Mouse (Mus musculus) embryonic facial prominence, embryonic 12.5 days (tissue): ENCODE measurements at regions not wholly inside any gene's neighbourhood (a gene's known extent, or its start where the extent isn't known, plus 50 kb on each side); places are given as distances from the start of the nearest gene placed in this dataset.

Experiments
- ATAC-seq: fragments of 200-750 bp; cut with Nextera tagmentation; 2 replicates; pipeline ENCODE4 v1.8.0; 2017; ENCODE audit not compliant: insufficient number of reproducible peaks, insufficient read depth, low FRiP score, low TSS enrichment
- H3K27ac ChIP-seq: fragments of 300-500 bp; sonication (generic); 2 replicates; pipeline ENCODE4 v1.5.1; 2016; ENCODE audit warnings: mild to moderate bottlenecking
- H3K27me3 ChIP-seq: fragments of 300-500 bp; sonication (generic); 2 replicates; pipeline ENCODE4 v1.6.1; 2016; ENCODE audit warnings: mild to moderate bottlenecking, moderate library complexity
- H3K36me3 ChIP-seq: fragments of 300-500 bp; sonication (generic); 2 replicates; pipeline ENCODE4 v1.6.1; 2016; ENCODE audit warnings: mild to moderate bottlenecking
- H3K4me1 ChIP-seq: fragments of 300-500 bp; sonication (generic); 2 replicates; pipeline ENCODE4 v1.6.1; 2016
- H3K4me2 ChIP-seq: fragments of 300-500 bp; sonication (generic); replicated peaks from 2 replicates; pipeline ENCODE4 v1.6.1; 2016; ENCODE audit warnings: mild to moderate bottlenecking, moderate library complexity
- H3K4me3 ChIP-seq: fragments of 300-500 bp; sonication (generic); 2 replicates; pipeline ENCODE4 v1.5.1; 2016; ENCODE audit warnings: mild to moderate bottlenecking
- H3K9ac ChIP-seq: fragments of 300-500 bp; sonication (generic); 2 replicates; pipeline ENCODE4 v1.6.1; 2016; ENCODE audit warnings: mild to moderate bottlenecking, moderate library complexity
- H3K9me3 ChIP-seq: fragments of 300-500 bp; sonication (generic); 2 replicates; pipeline ENCODE4 v1.6.1; 2016; ENCODE audit warnings: mild to moderate bottlenecking, moderate library complexity
- WGBS: fragments of 180-500 bp; shearing (Covaris S2); methylation state at CpG from one replicate; pipeline ENCODE4 v1.1.7; 2016; 5-methylcytosine and 5-hydroxymethylcytosine counted together

DNA sequence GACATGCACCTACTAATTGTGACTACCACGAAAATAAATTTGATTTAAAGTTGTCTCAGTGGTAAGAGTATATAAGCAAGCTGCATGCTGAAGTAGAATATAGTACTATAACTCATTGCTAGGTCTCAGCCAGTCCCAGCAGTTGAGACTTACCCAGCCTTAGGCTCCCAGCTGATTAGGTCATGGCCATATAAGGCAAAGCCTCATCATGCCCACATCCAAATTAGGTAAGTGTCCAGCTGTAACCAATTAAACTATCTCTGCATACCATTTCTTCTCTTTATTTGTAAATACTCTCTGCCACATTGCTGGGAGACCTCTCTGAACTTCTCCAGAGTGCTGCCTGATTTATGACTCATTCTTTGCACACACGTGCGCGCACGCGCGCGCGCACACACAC is 347.9 kb upstream of the Nudt12 start:
- Histone ChIP-seq H3K4me1 (no peaks in the 10 kb centered on the region; the same call in 1 of the 2 replicates), H3K9ac (no peak overlapping the region), H3K4me2 (no peak overlapping the region), H3K27me3 (no peaks in the 10 kb centered on the region), H3K36me3 (no peaks in the 10 kb centered on the region), H3K9me3 (no peaks in the 10 kb centered on the region), H3K27ac (no peak overlapping the region), H3K4me3 (no peak overlapping the region)
- 82% methylated on average over 9 of the region's 9 CpGs for WGBS
- ATAC-seq: no peak

DNA sequence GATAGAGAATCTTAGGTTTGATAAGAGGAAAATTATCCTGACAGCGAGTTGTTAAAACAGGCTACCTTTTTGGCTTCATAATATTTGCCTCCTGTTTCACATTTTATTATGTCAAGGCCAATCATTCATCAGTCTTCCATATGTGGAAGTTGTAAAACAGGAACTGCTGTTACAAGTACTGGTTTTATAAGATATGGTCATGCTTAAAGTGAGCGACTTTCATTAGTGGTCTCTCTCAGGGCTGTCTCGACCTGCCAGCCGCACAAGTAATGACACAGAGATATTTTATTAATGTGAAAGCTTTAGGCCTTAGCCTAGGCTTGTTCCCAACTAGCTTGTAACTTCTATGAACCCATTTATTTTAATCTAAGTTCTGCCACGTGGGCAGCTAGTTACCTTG is 346.3 kb upstream of the Nudt12 start:
- no peak for ATAC-seq
- Histone ChIP-seq H3K27me3 (no peaks in the 10 kb centered on the region), H3K36me3 (no peaks in the 10 kb centered on the region), H3K4me3 (no peak overlapping the region), H3K9ac (no peak overlapping the region), H3K27ac (no peak overlapping the region), H3K4me2 (no peak overlapping the region), H3K4me1 (no peaks in the 10 kb centered on the region; the same call in 1 of the 2 replicates), H3K9me3 (no peaks in the 10 kb centered on the region)
- 63% methylated on average over 5 of the region's 5 CpGs for whole genome bisulfite sequencing

DNA sequence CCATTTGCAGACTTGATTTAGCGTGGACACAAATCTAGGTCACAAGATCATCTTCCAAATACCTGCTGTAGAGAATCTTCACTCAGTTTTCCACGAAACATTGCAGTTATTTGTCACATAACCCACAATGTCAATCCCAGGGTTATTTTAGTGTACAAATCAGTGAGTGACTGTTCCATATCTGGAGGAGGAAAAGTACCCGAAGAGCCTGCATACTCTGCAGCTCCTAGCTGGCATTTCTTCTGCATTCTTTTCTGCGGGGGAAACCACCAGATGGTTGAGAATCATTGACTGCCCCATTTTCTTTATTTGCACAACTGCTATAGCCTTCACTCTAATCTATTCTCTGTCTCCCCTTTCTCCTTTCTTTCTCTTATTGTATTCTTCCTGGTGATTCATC is 332.4 kb upstream of the Nudt12 start:
- Histone ChIP-seq H3K27ac (no peak overlapping the region), H3K4me3 (no peak overlapping the region), H3K9ac (no peak overlapping the region), H3K4me2 (no peak overlapping the region), H3K36me3 (no peaks in the 10 kb centered on the region), H3K4me1 (no peaks in the 10 kb centered on the region), H3K27me3 (no peaks in the 10 kb centered on the region), H3K9me3 (no peaks in the 10 kb centered on the region)
- no peak for ATAC-seq
- WGBS: 85% methylated on average over 4 of the region's 4 CpGs

DNA sequence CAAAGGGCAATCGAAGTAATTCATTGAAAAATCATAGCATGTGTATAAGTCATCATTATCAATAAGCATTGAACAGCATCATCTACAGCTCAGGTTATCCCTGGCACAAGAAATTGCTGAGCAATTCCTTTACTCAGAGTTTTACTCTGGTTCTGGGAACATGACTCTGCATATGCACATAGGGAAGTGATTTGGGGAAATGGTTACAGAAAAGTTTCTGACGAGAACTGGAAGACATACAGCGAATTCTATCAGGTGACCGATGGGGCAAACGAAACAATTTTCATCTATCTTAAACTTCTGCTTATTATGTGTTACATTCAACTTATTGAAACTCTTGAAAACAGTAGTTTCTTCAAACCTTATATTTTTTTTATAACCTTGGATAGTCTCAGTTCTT is 284.8 kb upstream of the Nudt12 start:
- 85% methylated on average over 5 of the region's 5 CpGs for WGBS
- no peak overlapping the region for H3K4me3 ChIP-seq
- H3K27me3 ChIP-seq: no peaks in the 10 kb centered on the region
- no peak overlapping the region for H3K9ac ChIP-seq
- H3K9me3 ChIP-seq: no peaks in the 10 kb centered on the region
- no peak for ATAC-seq
- H3K27ac ChIP-seq: no peak overlapping the region
- no peaks in the 10 kb centered on the region for H3K36me3 ChIP-seq
- H3K4me1 ChIP-seq: no peaks in the 10 kb centered on the region
- H3K4me2 ChIP-seq: no peak overlapping the region

DNA sequence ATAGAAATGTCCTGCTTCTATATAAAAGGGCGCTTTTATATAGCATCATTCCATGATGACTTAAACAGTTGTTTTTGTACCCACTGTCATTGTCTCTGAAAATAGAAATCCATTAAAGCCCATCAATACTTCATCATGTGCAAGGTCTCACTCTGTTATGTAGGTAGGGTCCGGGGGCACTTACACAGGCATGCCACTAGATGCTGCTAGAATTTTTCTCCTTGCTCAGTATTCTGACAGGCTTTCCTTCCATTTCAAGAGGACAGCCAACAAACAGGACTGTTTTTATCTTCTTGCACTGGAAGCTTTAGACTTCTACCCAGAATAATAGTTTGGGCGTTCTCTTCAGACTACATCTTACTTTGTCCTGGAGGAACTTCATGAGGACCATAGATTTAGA is 268.2 kb upstream of the Nudt12 start:
- WGBS: 57% methylated on average over 3 of the region's 3 CpGs
- H3K27me3 ChIP-seq: no peaks in the 10 kb centered on the region

DNA sequence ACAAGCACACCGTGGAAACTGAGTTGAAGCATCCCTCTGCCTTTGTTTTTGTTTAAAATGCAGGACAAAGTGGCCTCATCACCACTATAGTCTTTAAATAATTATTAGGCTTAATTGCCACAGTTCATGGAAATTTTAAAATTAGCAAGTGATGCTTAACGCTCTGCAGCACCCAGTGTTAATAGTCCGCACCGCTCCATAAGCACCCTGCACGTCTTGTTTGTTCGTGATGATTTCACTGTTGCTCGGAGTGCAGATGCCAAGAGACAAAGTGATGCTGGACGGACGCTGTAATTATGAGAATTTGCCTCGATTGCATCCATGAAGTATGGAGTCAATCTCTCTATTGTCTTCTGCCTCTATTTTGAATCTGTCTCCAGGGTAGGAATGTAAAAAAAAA is 266.6 kb upstream of the Nudt12 start:
- H3K4me2 ChIP-seq: no peak overlapping the region
- H3K36me3 ChIP-seq: no peaks in the 10 kb centered on the region
- H3K9ac ChIP-seq: no peak overlapping the region
- H3K9me3 ChIP-seq: no peaks in the 10 kb centered on the region
- no peaks in the 10 kb centered on the region for H3K4me1 ChIP-seq
- 70% methylated on average over 10 of the region's 10 CpGs for WGBS
- ATAC-seq: no peak
- H3K27ac ChIP-seq: no peak overlapping the region
- H3K27me3 ChIP-seq: no peaks in the 10 kb centered on the region
- no peak overlapping the region for H3K4me3 ChIP-seq

More for the DNA sequence above, 268.2 kb upstream of the Nudt12 start:
- no peak overlapping the region for H3K9ac ChIP-seq
- H3K4me1 ChIP-seq: no peaks in the 10 kb centered on the region
- H3K4me3 ChIP-seq: no peak overlapping the region
- no peak overlapping the region for H3K4me2 ChIP-seq
- no peaks in the 10 kb centered on the region for H3K9me3 ChIP-seq
- H3K27ac ChIP-seq: no peak overlapping the region
- no peak for ATAC-seq
- no peaks in the 10 kb centered on the region for H3K36me3 ChIP-seq

DNA sequence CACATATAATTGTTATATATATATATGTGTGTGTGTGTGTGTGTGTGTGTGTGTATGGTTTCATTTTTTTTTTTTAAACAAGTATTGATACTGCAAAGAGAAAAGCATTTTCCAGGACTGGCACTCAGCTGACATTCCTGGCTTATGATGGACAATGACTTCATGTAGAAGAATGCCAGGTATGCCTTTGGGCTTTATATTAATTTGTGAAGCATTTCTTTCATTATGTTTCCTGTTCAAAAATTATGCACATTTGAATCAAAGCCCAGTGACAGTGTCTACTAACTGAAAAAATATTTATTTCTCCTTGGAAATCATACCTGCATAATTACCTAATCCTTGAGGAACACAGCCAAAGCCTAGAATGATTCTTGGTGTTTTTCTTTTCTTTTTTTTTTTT is 256.4 kb upstream of the Nudt12 start:
- Histone ChIP-seq H3K9ac (no peak overlapping the region), H3K36me3 (no peaks in the 10 kb centered on the region)

DNA sequence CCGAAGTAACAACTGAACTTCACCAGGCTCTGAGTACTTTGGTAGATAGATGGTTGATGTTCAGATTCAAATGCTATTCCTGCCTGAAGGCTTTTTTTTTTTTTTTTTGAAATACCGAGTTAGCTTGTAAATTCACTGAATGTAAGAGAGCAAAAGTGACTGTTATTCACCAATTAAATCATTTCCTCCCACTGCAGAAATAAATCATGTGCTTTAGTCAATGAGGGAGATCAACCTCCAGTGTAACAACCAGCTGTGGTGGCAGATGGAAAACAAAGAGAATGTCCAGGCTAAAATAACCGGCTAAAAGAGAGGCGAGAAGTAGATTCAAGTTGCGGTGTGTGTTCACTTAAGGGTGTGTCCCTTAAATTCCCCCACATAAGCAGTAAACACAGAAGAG is 235.8 kb upstream of the Nudt12 start:
- Histone ChIP-seq H3K9me3 (no peaks in the 10 kb centered on the region), H3K27me3 (no peaks in the 10 kb centered on the region), H3K27ac (no peak overlapping the region), H3K4me1 (no peaks in the 10 kb centered on the region), H3K4me2 (no peak overlapping the region), H3K9ac (no peak overlapping the region), H3K4me3 (no peak overlapping the region), H3K36me3 (no peaks in the 10 kb centered on the region)
- WGBS: 77% methylated on average over 5 of the region's 5 CpGs
- no peak for ATAC-seq

More for the DNA sequence above, 256.4 kb upstream of the Nudt12 start:
- Histone ChIP-seq H3K27ac (no peak overlapping the region), H3K9me3 (no peaks in the 10 kb centered on the region), H3K4me3 (no peak overlapping the region), H3K4me2 (no peak overlapping the region), H3K4me1 (no peaks in the 10 kb centered on the region), H3K27me3 (no peaks in the 10 kb centered on the region)
- no peak for ATAC-seq

DNA sequence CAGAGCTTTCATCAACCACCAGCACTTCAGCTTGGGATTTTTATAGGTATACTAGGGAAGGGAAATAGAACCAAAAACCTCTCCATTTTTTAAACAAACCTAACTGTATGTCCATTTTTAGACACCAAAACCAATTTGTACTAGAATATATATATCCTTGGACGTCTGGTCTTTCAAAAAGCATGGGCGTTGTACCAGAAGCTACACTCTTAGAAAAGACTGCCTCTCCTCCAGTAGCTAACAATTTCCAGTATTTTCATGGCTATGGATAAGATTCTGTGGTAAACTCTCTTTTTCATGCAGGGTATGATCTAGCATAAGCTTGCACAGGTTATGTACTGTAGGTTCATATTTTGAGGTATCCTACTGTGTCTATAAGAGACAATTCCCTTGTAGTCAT is 219.1 kb upstream of the Nudt12 start:
- H3K36me3 ChIP-seq: no peaks in the 10 kb centered on the region
- H3K4me2 ChIP-seq: no peak overlapping the region
- H3K9ac ChIP-seq: no peak overlapping the region
- WGBS: 90% methylated on average over 2 of the region's 2 CpGs
- no peaks in the 10 kb centered on the region for H3K27me3 ChIP-seq
- H3K4me3 ChIP-seq: no peak overlapping the region
- no peak overlapping the region for H3K27ac ChIP-seq
- no peak for ATAC-seq
- H3K9me3 ChIP-seq: no peaks in the 10 kb centered on the region
- no peaks in the 10 kb centered on the region for H3K4me1 ChIP-seq
